Mouse (Mus musculus): Measurements from ENCODE around the gene Kdf1. TPM values are rescaled to one million over a fixed set of nuclear protein-coding genes. Genes with fewer than 3 reads are reported as not detected.

The Kdf1 gene
- polyA plus RNA-seq (2014; fragmentation: Nextera tagmentation; extraction: Ambion mirVana) = 0.12 and 0.20 TPM in 2 replicates

DNA sequence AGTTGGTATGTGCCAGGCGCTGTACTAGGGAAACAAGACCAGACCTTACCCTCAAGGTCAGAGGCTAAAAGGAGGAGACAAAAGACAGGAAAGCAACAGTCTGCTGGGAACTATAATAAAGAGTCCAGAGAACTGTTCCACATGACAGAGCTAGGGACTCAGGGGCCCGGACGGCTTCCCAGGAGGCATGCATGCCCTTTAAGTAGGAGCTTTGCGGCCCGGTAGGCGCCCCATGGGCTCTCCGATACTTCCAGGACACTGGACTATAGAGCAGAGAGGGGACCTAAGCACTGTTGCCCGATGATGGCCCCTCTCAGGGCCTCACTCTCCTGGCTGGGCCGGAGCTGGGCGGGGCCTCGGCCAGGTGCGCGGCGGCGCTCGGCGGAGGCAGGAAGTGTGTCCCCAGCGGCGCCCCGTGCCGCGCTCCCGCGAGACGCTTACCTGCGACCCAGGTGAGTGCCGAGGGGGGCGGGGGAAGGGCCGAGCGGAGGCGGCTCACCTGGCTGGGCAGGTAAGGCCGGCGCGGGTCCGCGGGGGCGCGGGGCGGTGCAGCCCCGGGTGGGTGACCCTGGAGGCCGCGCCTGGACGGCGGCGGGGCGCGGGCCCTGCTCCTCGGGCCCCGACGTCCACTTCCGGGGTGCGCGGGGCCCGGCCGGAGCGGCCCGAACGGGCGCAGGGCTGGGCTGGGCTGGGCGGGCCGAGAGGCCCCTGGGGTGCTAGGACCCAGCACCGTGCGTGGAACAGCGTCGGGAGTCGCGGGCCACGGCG, at the start of gene Kdf1:
TSS of gene Kdf1 (plus strand) at position 363 of the 768 bp plus-strand sequence.
- ATAC-seq = no peak
- WGBS = 3% methylated on average over 56 of the region's 69 CpGs
- DNase-seq (ENCODE audit: low spot score) = no peak
- H3K27me3 ChIP-seq (replicated peaks; ENCODE audit: control insufficient read depth, insufficient read depth, low read length) = peaks cover 34% of the 10 kb centered on the region
- H3K9ac ChIP-seq (ENCODE audit: low read length) = no peak within 1 kb of the TSS
- no peak within 1 kb of the TSS for H3K27ac ChIP-seq (ENCODE audit: low read depth, low read length)
- no peaks in the 10 kb centered on the region; the same call in 1 of the 2 replicates for H3K4me1 ChIP-seq (ENCODE audit: control insufficient read depth, insufficient read depth, low read length)
- H3K4me2 ChIP-seq (ENCODE audit: low read length) = peak within 1 kb of the TSS; percentile 34
- H3K4me3 ChIP-seq (ENCODE audit: low read depth, low read length) = peak within 1 kb of the TSS; percentile 21
- H3K9me3 ChIP-seq (replicated peaks; ENCODE audit: control insufficient read depth, low read length) = no peaks in the 10 kb centered on the region
- H3K36me3 ChIP-seq (ENCODE audit: control insufficient read depth, insufficient read depth, low read length) = no peaks in the 10 kb centered on the region

DNA sequence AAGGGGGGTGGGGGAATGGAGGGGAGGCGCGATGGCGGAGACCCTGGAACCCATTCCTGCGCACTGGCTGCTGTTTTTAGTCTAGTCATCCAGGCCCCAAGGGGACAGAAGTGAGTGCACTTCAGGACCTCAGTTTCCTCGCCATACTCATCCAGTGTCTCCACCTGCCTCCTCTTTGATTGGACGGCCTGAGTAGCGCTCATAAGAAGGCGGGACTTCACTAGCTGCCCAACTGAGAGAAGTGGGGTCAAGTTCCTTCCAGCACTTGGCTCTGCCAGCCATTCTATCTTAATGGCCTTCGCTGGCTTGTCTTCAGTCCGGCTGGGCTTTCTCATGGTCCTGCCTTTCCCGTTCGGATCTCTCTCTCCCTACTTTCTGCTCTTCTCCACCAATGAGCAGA, 49.6 kb upstream of the Kdf1 start:
- H3K27me3 ChIP-seq (replicated peaks; ENCODE audit: control insufficient read depth, insufficient read depth, low read length) = no peaks in the 10 kb centered on the region
- H3K4me2 ChIP-seq (ENCODE audit: low read length) = no peak overlapping the region
- WGBS = 13% methylated on average over 12 of the region's 12 CpGs
- no peaks in the 10 kb centered on the region for H3K9me3 ChIP-seq (replicated peaks; ENCODE audit: control insufficient read depth, low read length)
- no peaks in the 10 kb centered on the region for H3K36me3 ChIP-seq (ENCODE audit: control insufficient read depth, insufficient read depth, low read length)
- H3K4me3 ChIP-seq (ENCODE audit: low read depth, low read length) = no peak overlapping the region
- ATAC-seq = no peak
- no peak for DNase-seq (ENCODE audit: low spot score)
- H3K9ac ChIP-seq (ENCODE audit: low read length) = no peak overlapping the region
- no peak overlapping the region for H3K27ac ChIP-seq (ENCODE audit: low read depth, low read length)
- H3K4me1 ChIP-seq (ENCODE audit: control insufficient read depth, insufficient read depth, low read length) = peaks cover 6% of the 10 kb centered on the region; the same call in 1 of the 2 replicates

DNA sequence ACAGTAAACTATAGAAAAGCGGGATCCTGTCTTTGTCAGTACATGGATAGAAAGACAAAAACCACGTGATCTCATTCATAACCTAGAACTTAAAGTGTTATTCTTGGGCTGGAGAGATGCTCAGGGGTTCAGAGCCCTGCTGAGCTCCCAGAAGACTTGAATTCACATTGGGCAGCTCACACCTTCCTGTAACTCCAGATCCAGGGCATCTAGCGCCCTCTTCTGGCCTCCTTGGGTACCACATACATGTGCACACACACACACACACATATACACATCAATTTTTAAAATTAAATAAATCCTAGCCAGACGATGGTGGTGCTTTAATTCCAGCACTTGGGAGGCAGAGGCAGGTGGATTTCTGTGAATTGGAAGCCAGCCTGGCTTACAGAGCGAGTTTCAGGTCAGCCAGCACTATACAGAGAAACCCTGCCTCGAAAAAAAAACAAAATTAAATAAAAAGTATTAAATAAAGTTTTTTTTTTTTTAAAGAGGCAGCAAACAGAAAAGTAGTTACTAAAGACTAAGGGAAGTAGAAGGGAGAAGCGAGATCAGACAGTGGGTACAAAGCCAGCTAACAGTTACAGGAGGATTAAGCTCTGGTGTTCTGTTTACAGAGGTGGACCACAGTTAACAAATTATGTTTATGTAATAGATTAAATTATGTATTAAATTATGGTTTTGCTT, 47.5 kb upstream of the Kdf1 start:
- H3K27ac ChIP-seq (ENCODE audit: low read depth, low read length) = no peak overlapping the region
- peaks cover 6% of the 10 kb centered on the region; the same call in 1 of the 2 replicates for H3K4me1 ChIP-seq (ENCODE audit: control insufficient read depth, insufficient read depth, low read length)
- H3K4me3 ChIP-seq (ENCODE audit: low read depth, low read length) = no peak overlapping the region
- DNase-seq (ENCODE audit: low spot score) = no peak
- ATAC-seq = no peak
- no peak overlapping the region for H3K4me2 ChIP-seq (ENCODE audit: low read length)
- no peaks in the 10 kb centered on the region for H3K27me3 ChIP-seq (replicated peaks; ENCODE audit: control insufficient read depth, insufficient read depth, low read length)
- no peaks in the 10 kb centered on the region for H3K9me3 ChIP-seq (replicated peaks; ENCODE audit: control insufficient read depth, low read length)
- H3K36me3 ChIP-seq (ENCODE audit: control insufficient read depth, insufficient read depth, low read length) = no peaks in the 10 kb centered on the region
- H3K9ac ChIP-seq (ENCODE audit: low read length) = no peak overlapping the region
- WGBS = 77% methylated on average over 7 of the region's 7 CpGs

DNA sequence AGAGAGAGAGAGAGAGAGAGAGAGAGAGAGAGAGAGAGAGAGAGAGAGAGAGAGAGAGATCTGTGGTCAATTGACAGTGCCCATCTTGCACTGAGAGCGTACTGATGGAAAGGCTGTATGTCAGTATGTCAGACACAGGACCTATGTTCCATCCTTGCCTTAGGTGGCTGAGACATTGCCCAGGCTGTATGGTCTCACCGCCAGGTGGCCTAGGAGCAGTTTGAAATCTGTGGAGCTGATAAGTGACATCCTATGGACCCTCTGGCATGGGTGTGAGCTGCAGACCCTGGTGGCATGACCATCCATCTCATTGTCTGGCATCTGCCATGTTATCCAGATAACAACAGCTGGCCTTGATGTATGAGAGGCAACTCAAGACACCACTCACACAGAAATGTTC, 44.9 kb upstream of the Kdf1 start:
- 71% methylated on average over 2 of the region's 2 CpGs for WGBS
- H3K36me3 ChIP-seq (ENCODE audit: control insufficient read depth, insufficient read depth, low read length) = no peaks in the 10 kb centered on the region
- no peak overlapping the region for H3K9ac ChIP-seq (ENCODE audit: low read length)
- H3K9me3 ChIP-seq (replicated peaks; ENCODE audit: control insufficient read depth, low read length) = no peaks in the 10 kb centered on the region
- H3K4me1 ChIP-seq (ENCODE audit: control insufficient read depth, insufficient read depth, low read length) = no peaks in the 10 kb centered on the region
- no peak overlapping the region for H3K27ac ChIP-seq (ENCODE audit: low read depth, low read length)
- DNase-seq (ENCODE audit: low spot score) (no peak), ATAC-seq (no peak)
- H3K4me3 ChIP-seq (ENCODE audit: low read depth, low read length) = no peak overlapping the region
- H3K4me2 ChIP-seq (ENCODE audit: low read length) = no peak overlapping the region
- no peaks in the 10 kb centered on the region for H3K27me3 ChIP-seq (replicated peaks; ENCODE audit: control insufficient read depth, insufficient read depth, low read length)

DNA sequence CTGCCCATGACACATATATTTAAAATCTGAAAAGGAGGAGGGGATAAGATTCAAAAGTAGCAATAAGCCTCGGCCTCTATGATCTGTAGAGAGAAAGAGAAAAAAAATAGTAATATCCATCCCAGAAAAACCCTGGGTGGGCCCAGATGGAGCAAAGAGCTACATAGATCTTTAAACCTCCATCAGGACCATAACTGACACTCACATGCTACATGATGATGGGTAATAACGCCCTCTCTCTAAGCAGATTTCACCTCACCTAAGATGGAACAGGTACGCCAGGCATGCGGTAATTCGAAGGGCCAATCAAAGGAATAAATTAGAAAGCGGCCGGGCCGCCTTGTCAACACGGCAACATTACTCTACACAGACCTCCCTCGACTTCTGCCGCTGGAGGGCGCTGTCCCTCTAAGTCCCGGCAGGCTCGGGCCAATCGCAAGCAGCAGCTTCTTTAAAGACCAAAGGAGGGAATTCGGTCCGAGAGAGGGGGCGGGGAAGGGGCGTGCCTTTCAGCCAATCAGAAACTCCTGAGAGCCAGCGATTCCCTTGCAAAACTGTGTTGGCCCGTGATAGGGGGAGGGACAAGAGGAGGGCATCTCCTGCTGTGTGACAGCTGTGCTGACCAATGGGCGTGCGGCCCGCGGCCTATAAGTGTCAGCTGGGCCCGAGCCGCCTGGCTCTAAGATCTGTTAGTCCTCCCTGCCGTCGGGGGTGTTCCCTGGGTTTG, 39.1 kb upstream of the Kdf1 start, which contains the start of gene Tent5b:
TSS of gene Tent5b (plus strand) at position 675 of the 727 bp plus-strand sequence.
- peaks cover 6% of the 10 kb centered on the region for H3K4me1 ChIP-seq (ENCODE audit: control insufficient read depth, insufficient read depth, low read length)
- H3K36me3 ChIP-seq (ENCODE audit: control insufficient read depth, insufficient read depth, low read length) = no peaks in the 10 kb centered on the region
- DNase-seq (ENCODE audit: low spot score) = peak; percentile 98
- peak within 1 kb of the TSS; percentile 34 for H3K4me3 ChIP-seq (ENCODE audit: low read depth, low read length)
- WGBS = 2% methylated on average over 29 of the region's 29 CpGs
- peak; percentile 98 for ATAC-seq
- H3K27me3 ChIP-seq (replicated peaks; ENCODE audit: control insufficient read depth, insufficient read depth, low read length) = peaks cover 29% of the 10 kb centered on the region
- no peaks in the 10 kb centered on the region for H3K9me3 ChIP-seq (replicated peaks; ENCODE audit: control insufficient read depth, low read length)
- H3K27ac ChIP-seq (ENCODE audit: low read depth, low read length) = no peak within 1 kb of the TSS
- H3K9ac ChIP-seq (ENCODE audit: low read length) = no peak within 1 kb of the TSS
- H3K4me2 ChIP-seq (ENCODE audit: low read length) = peak within 1 kb of the TSS; percentile 48

DNA sequence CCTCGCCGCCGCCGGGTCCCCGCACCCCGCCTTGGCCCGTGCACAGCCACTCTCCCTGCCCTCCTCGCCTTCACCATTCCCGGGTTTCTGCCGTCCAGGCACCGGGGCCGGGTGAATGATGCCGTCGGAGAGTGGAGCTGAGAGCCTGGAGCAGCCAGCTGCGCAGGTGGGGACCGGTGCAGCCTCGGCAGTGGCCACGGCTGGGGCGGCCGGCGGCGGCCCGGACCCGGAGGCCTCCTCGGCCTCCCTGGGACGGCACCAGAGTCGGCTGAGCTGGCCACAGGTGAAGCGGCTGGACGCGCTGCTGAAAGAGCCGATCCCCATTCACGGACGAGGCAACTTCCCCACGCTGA, 38.6 kb upstream of the Kdf1 start:
- DNase-seq (ENCODE audit: low spot score) (no peak), ATAC-seq (no peak; the same call in 1 of the 2 replicates)
- Histone ChIP-seq H3K9me3 (replicated peaks; ENCODE audit: control insufficient read depth, low read length) (no peaks in the 10 kb centered on the region), H3K4me2 (ENCODE audit: low read length) (peak overlapping the region; percentile 48), H3K27ac (ENCODE audit: low read depth, low read length) (no peak overlapping the region), H3K4me3 (ENCODE audit: low read depth, low read length) (peak overlapping the region; percentile 34), H3K36me3 (ENCODE audit: control insufficient read depth, insufficient read depth, low read length) (no peaks in the 10 kb centered on the region), H3K27me3 (replicated peaks; ENCODE audit: control insufficient read depth, insufficient read depth, low read length) (peaks cover 29% of the 10 kb centered on the region), H3K4me1 (ENCODE audit: control insufficient read depth, insufficient read depth, low read length) (peaks cover 6% of the 10 kb centered on the region), H3K9ac (ENCODE audit: low read length) (no peak overlapping the region)
- 2% methylated on average over 34 of the region's 34 CpGs for WGBS

DNA sequence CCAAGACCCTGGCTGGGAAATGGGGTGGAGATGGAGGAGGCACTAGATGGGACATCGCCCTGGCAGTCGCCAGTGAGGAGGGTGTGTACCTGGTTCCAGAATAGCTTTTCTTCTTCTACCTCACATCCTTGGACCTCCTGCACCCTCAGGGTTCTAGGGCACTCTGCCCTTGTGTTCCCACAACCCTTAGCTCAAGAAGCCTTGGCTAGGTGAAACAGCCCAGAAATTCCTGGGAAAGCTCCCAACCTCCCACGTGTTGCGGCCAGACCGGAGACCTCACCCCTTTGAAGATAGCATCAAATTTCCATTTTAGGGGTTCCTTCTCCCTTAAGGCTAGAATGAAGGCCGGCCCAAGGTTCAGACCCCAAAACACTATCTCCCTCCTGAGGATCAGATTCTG, 38.0 kb upstream of the Kdf1 start:
- no peak overlapping the region for H3K4me3 ChIP-seq (ENCODE audit: low read depth, low read length)
- H3K4me1 ChIP-seq (ENCODE audit: control insufficient read depth, insufficient read depth, low read length) = peaks cover 6% of the 10 kb centered on the region
- H3K9ac ChIP-seq (ENCODE audit: low read length) = no peak overlapping the region
- no peak for ATAC-seq
- DNase-seq (ENCODE audit: low spot score) = no peak
- no peaks in the 10 kb centered on the region for H3K9me3 ChIP-seq (replicated peaks; ENCODE audit: control insufficient read depth, low read length)
- H3K36me3 ChIP-seq (ENCODE audit: control insufficient read depth, insufficient read depth, low read length) = no peaks in the 10 kb centered on the region
- no peak overlapping the region for H3K4me2 ChIP-seq (ENCODE audit: low read length)
- H3K27me3 ChIP-seq (replicated peaks; ENCODE audit: control insufficient read depth, insufficient read depth, low read length) = peaks cover 29% of the 10 kb centered on the region
- no peak overlapping the region for H3K27ac ChIP-seq (ENCODE audit: low read depth, low read length)
- 43% methylated on average over 6 of the region's 6 CpGs for WGBS

DNA sequence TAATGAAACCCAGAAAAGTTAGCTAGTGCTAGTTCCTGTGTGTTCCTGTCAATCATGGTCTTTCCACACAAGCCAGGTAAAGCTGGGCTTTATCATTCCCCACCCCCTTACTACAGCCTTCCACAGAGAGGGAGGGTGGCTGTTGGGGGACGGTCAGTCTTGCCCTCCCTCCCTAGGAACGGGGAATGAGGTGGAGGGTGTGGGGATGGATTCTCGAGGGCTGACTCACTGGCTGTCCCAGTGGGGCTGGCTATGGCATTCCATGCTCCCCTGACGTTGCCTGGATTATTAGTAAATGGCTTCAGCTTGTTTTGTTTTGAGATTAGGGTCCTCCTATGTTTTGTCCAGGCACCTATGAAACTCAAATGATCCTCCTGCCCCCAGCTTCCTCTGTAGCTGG, 37.3 kb upstream of the Kdf1 start:
- ATAC-seq = no peak
- 35% methylated on average over 4 of the region's 4 CpGs for WGBS

More for the DNA sequence above, 37.3 kb upstream of the Kdf1 start:
- H3K27ac ChIP-seq (ENCODE audit: low read depth, low read length) = no peak overlapping the region
- no peak overlapping the region for H3K4me2 ChIP-seq (ENCODE audit: low read length)
- peaks cover 29% of the 10 kb centered on the region for H3K27me3 ChIP-seq (replicated peaks; ENCODE audit: control insufficient read depth, insufficient read depth, low read length)
- no peaks in the 10 kb centered on the region for H3K36me3 ChIP-seq (ENCODE audit: control insufficient read depth, insufficient read depth, low read length)
- H3K4me1 ChIP-seq (ENCODE audit: control insufficient read depth, insufficient read depth, low read length) = peaks cover 6% of the 10 kb centered on the region
- DNase-seq (ENCODE audit: low spot score) = no peak
- H3K4me3 ChIP-seq (ENCODE audit: low read depth, low read length) = no peak overlapping the region
- H3K9ac ChIP-seq (ENCODE audit: low read length) = no peak overlapping the region
- no peaks in the 10 kb centered on the region for H3K9me3 ChIP-seq (replicated peaks; ENCODE audit: control insufficient read depth, low read length)
